Mouse (Mus musculus) midbrain, postnatal 0 days (tissue): ENCODE data around the gene Fam243. TPM values are rescaled to one million over a fixed set of nuclear protein-coding genes. Genes with fewer than 3 reads are reported as not detected.

ENCODE experiments used
- ATAC-seq: fragments of 200-750 bp; cut with Nextera tagmentation; 2 replicates; pipeline ENCODE4 v1.8.0; 2017; ENCODE audit warnings: moderate number of reproducible peaks, mild to moderate bottlenecking, moderate TSS enrichment, moderate library complexity; ENCODE audit not compliant: low FRiP score
- DNase-seq: peaks from one replicate; pipeline ENCODE4 v3.0.0-alpha.2; 2015; ENCODE audit warnings: low spot score
- H3K27ac ChIP-seq: fragments of 300-500 bp; sonication (generic); 2 replicates; pipeline ENCODE4 v1.5.1; 2014; ENCODE audit warnings: low read depth, mild to moderate bottlenecking, low read length, mixed read lengths
- H3K27me3 ChIP-seq: fragments of 300-500 bp; sonication (generic); 2 replicates; pipeline ENCODE4 v1.6.1; 2014; ENCODE audit warnings: low read length, control low read depth, mixed read lengths; ENCODE audit not compliant: insufficient read depth
- H3K36me3 ChIP-seq: fragments of 300-500 bp; sonication (generic); 2 replicates; pipeline ENCODE4 v1.6.1; 2014; ENCODE audit warnings: low read length, control low read depth, mixed read lengths; ENCODE audit not compliant: insufficient read depth
- H3K4me1 ChIP-seq: fragments of 300-500 bp; sonication (generic); 2 replicates; pipeline ENCODE4 v1.6.1; 2014; ENCODE audit warnings: mild to moderate bottlenecking, control low read depth, antibody characterized with exemption, low read length, mixed read lengths; ENCODE audit not compliant: insufficient read depth
- H3K4me2 ChIP-seq: fragments of 300-500 bp; sonication (generic); 2 replicates; pipeline ENCODE4 v1.6.1; 2014; ENCODE audit warnings: low read depth, mild to moderate bottlenecking, low read length, mixed read lengths; ENCODE audit not compliant: poor library complexity, severe bottlenecking
- H3K4me3 ChIP-seq: fragments of 300-500 bp; sonication (generic); 2 replicates; pipeline ENCODE4 v1.5.1; 2014; ENCODE audit warnings: low read depth, mild to moderate bottlenecking, low read length, moderate library complexity
- H3K9ac ChIP-seq: fragments of 300-500 bp; sonication (generic); replicated peaks from 2 replicates; pipeline ENCODE4 v1.6.1; 2014; ENCODE audit warnings: mild to moderate bottlenecking, low read length, moderate library complexity, mixed read lengths; ENCODE audit not compliant: poor library complexity, severe bottlenecking
- H3K9me3 ChIP-seq: fragments of 300-500 bp; sonication (generic); 2 replicates; pipeline ENCODE4 v1.6.1; 2016; ENCODE audit warnings: low read length, control low read depth
- CTCF ChIP-seq: IDR thresholded peaks from 2 replicates; pipeline ENCODE4 v1.5.1; 2016; ENCODE audit warnings: antibody characterized with exemption, mild to moderate bottlenecking
- WGBS: fragments of 180-500 bp; shearing (Covaris S2); extraction: QIAGEN DNeasy Blood & Tissue Kit; methylation state at CpG from one replicate; pipeline ENCODE4 v1.1.7; 2014; 5-methylcytosine and 5-hydroxymethylcytosine counted together
- polyA plus RNA-seq: library from polyadenylated mRNA; unstranded; fragments of >200 nt; fragmentation: Nextera tagmentation; extraction: Ambion mirVana; gene quantifications from 2 replicates; pipeline ENCODE4 v1.2.1, GENCODE M21; 2015
- total RNA-seq: library from RNA; depleted of rRNA; stranded (reverse); fragments of >200 nt; gene quantifications from 2 replicates; pipeline ENCODE4 v1.2.3, GENCODE M21; 2014; rRNA removed

Fam243 gene
- total and polyA plus RNA-seq, 2 experiments from 2014 or later = not detected

DNA sequence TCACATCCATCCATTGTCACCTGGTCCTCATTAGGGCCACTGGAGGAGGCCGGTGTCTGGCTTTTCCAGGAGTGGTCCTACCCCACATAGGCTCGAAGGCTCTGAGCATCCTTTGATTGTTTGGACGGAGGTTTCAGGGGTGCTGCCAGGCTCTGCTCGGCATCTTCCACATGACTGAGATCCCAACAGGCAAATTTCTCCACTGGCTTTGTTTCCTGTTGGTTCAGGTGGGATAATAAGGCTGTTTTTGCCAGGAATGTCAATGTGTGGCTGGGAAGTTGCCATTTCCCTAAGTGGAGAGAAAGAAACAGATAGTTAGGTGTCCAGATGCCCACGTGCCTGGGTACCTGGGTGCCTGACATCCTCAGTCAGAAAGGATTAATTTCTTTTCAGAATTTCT lies 46.7 kb downstream of the Fam243 start:
- Histone ChIP-seq H3K27me3 (no peaks in the 10 kb centered on the region; the same call in 1 of the 2 replicates), H3K4me1 (no peaks in the 10 kb centered on the region), H3K9ac (no peak overlapping the region), H3K27ac (no peak overlapping the region), H3K4me2 (no peak overlapping the region), H3K4me3 (no peak overlapping the region), H3K36me3 (no peaks in the 10 kb centered on the region), H3K9me3 (no peaks in the 10 kb centered on the region)
- no peak for ATAC-seq
- 81% methylated on average over 5 of the region's 5 CpGs for WGBS
- DNase-seq = no peak
- no peak for TF ChIP-seq CTCF

Other genes starting within 250 kb of the Fam243 start
- gene Kcne2, start 29.1 kb downstream of the Fam243 start, total RNA-seq = 1.2 and 2.0 TPM in 2 replicates
- 0.58 and 0.90 TPM in 2 replicates for gene Kcne2, start 29.1 kb downstream of the Fam243 start, polyA plus RNA-seq
- 6.8 and 30.2 TPM in 2 replicates for gene Smim11, start 20.2 kb downstream of the Fam243 start, total RNA-seq
- 41.6 and 44.9 TPM in 2 replicates for gene Smim11, start 20.2 kb downstream of the Fam243 start, polyA plus RNA-seq
- gene Kcne1, start 38.0 kb upstream of the Fam243 start, total RNA-seq = 1.7 TPM in 1 of 2 replicates, not detected in the other
- gene Kcne1, start 38.0 kb upstream of the Fam243 start, polyA plus RNA-seq = 0.40 TPM in 1 of 2 replicates, not detected in the other
- 91.3 and 104 TPM in 2 replicates for gene Rcan1, start 149.4 kb upstream of the Fam243 start, total RNA-seq
- gene Rcan1, start 149.4 kb upstream of the Fam243 start, polyA plus RNA-seq = 68.6 and 73.3 TPM in 2 replicates
- gene Clic6, start 164.3 kb upstream of the Fam243 start, total RNA-seq = 2.1 and 3.5 TPM in 2 replicates
- 0.43 and 0.70 TPM in 2 replicates for gene Clic6, start 164.3 kb upstream of the Fam243 start, polyA plus RNA-seq